Mouse (Mus musculus) liver, embryonic 14.5 days (tissue): ENCODE results near the gene Aplp2. TPM values are rescaled to one million over a fixed set of nuclear protein-coding genes. Genes with fewer than 3 reads are reported as not detected.
A peak's percentile ranks its signal among the peaks of the same experiment; 100 is the strongest.

Experiments used
- ATAC-seq: fragments of 200-750 bp; cut with Nextera tagmentation; 2 replicates; pipeline ENCODE4 v1.8.0; 2017; ENCODE audit warnings: moderate number of reproducible peaks, mild to moderate bottlenecking, moderate library complexity; ENCODE audit not compliant: insufficient read depth
- DNase-seq, 3 experiments: peaks; one replicate each; pipeline ENCODE4 v3.0.0-alpha.2; 2012 to 2013; ENCODE audit warnings: low read depth in 3 of 3, low spot score in 3 of 3
- H3K27ac ChIP-seq: fragments of 300-500 bp; sonication (generic); 2 replicates; pipeline ENCODE4 v1.5.1; 2014; ENCODE audit warnings: moderate library complexity, mild to moderate bottlenecking, control low read depth, inconsistent platforms
- H3K27me3 ChIP-seq: fragments of 300-500 bp; sonication (generic); 2 replicates; pipeline ENCODE4 v1.6.1; 2014; ENCODE audit warnings: mild to moderate bottlenecking, low read length, moderate library complexity; ENCODE audit not compliant: control insufficient read depth, insufficient read depth
- H3K36me3 ChIP-seq: fragments of 300-500 bp; sonication (generic); replicated peaks from 2 replicates; pipeline ENCODE4 v1.6.1; 2014; ENCODE audit warnings: low read depth; ENCODE audit not compliant: control insufficient read depth, insufficient read depth
- H3K4me1 ChIP-seq, 2 experiments: fragments of 200-500 bp in 1 of 2; fragments of 300-500 bp in 1 of 2; sonication (generic) in 1 of 2; replicated peaks; 2 replicates each; pipeline ENCODE4 v1.6.1; 2012 to 2014; ENCODE audit warnings: antibody characterized with exemption in 1 of 2, inconsistent platforms in 1 of 2, low read length in 1 of 2; ENCODE audit not compliant: control insufficient read depth in 2 of 2, insufficient read depth in 2 of 2
- H3K4me2 ChIP-seq: fragments of 300-500 bp; sonication (generic); 2 replicates; pipeline ENCODE4 v1.6.1; 2014; ENCODE audit warnings: low read depth, mild to moderate bottlenecking, control low read depth, moderate library complexity
- H3K4me3 ChIP-seq, 2 experiments: fragments of 200-500 bp in 1 of 2; fragments of 300-500 bp in 1 of 2; sonication (generic) in 1 of 2; 2 replicates each; pipeline ENCODE4 v1.5.1; 2012 to 2014; ENCODE audit warnings: low read depth in 2 of 2, low read length in 2 of 2, mild to moderate bottlenecking in 2 of 2, control low read depth in 1 of 2, inconsistent platforms in 1 of 2, moderate library complexity in 1 of 2; ENCODE audit not compliant: insufficient read depth in 1 of 2
- H3K9ac ChIP-seq: fragments of 300-500 bp; sonication (generic); replicated peaks from 2 replicates; pipeline ENCODE4 v1.6.1; 2014; ENCODE audit warnings: mild to moderate bottlenecking, control low read depth, moderate library complexity
- H3K9me3 ChIP-seq: fragments of 300-500 bp; sonication (generic); 2 replicates; pipeline ENCODE4 v1.6.1; 2016; ENCODE audit warnings: low read length, mixed read lengths; ENCODE audit not compliant: control insufficient read depth
- CTCF ChIP-seq: IDR thresholded peaks from 2 replicates; pipeline ENCODE4 v1.5.1; 2016; ENCODE audit warnings: antibody characterized with exemption, low read depth, control low read depth
- EP300 ChIP-seq: IDR thresholded peaks from 2 replicates; pipeline ENCODE4 v1.6.1; 2016; ENCODE audit warnings: antibody characterized with exemption, low read depth
- WGBS: fragments of 180-500 bp; shearing (Covaris S2); extraction: QIAGEN DNeasy Blood & Tissue Kit; methylation state at CpG from one replicate; pipeline ENCODE4 v1.1.7; 2014; ENCODE audit not compliant: insufficient replicate concordance; 5-methylcytosine and 5-hydroxymethylcytosine counted together
- polyA plus RNA-seq, 2 experiments: library from polyadenylated mRNA; depleted of rRNA in 1 of 2; stranded (reverse) in 1 of 2; unstranded in 1 of 2; fragments of >200 nt; fragmentation: Nextera tagmentation in 1 of 2; extraction: Ambion mirVana in 1 of 2; gene quantifications; 2 replicates each; pipeline versions ENCODE4 v1.2.1 to v1.2.3; 2012 to 2014

The Aplp2 gene
- polyA plus RNA-seq (2012; rRNA removed) (111 and 120 TPM in 2 replicates), polyA plus RNA-seq (2014; fragmentation: Nextera tagmentation; extraction: Ambion mirVana) (163 and 182 TPM in 2 replicates)

DNA sequence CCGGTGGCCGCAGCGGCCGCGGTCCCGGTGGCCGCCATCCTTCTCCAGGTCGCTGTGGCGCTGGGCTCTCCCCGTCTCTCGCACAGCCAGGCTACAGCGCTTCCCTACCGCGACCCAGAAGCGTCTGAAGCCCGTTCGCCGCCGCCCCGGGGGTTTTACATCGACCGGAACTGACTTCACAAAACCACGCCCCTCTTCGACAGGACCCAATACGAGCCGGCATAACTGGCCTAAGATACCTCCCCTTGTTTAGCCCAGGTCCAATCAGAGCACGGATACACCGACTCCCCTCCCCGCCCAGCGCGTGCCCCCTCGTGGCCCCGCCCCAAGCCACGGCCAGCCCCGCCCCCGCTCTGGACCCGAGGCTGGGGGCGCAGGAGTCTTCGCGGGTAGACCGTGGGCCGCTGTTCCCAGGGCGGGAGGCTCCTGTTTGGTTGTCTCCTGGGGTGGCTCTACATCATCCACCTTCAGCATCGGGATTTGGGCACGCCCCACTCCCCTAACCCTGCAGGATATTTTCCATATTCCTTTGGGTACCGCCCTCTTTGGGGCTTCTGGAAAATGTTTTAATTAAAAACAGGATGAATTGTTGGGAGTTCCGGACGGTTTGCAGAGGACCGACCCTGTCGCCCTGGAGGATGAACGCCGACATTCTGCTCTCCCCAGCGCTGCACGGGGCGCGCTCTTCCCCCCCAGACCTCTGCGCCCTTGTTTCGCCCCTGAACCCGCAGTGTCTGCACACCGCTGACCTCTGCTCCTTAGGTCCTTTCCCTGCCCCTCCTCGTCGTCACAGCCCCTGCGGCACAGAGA, at the start of gene Aplp2:
Gene Aplp2, minus strand, starts transcription at position 126 of the 810 bp plus-strand sequence.
- Histone ChIP-seq H3K9me3 (no peaks in the 10 kb centered on the region), H3K4me3 (peak within 1 kb of the TSS; percentile 80 to 88), H3K4me1 (peaks cover 17 to 20% of the 10 kb centered on the region in 2 experiments), H3K4me2 (peak within 1 kb of the TSS; percentile 90), H3K27me3 (no peaks in the 10 kb centered on the region), H3K27ac (peak within 1 kb of the TSS; percentile 70), H3K36me3 (no peaks in the 10 kb centered on the region), H3K9ac (peak within 1 kb of the TSS; percentile 82)
- 1% methylated on average over 58 of the region's 63 CpGs for WGBS
- TF ChIP-seq EP300, result 0 out of 2 replicates have a peak, but pooled peaks have one; percentile 21
- no peak; the same call in 1 of the 2 replicates for TF ChIP-seq CTCF
- peak; percentile 98 for ATAC-seq
- DNase-seq, result peak; percentile 97 to 98 (median 97)

GRCm38 (mm10) chr9:31260219-31260618, 48.6 kb upstream of the Aplp2 start:
- no peak for TF ChIP-seq CTCF
- TF ChIP-seq EP300, result no peak
- Histone ChIP-seq H3K4me2 (no peak overlapping the region), H3K4me1 (peaks cover 42 to 47% of the 10 kb centered on the region in 2 experiments), H3K4me3 (no peak overlapping the region), H3K27ac (peak overlapping the region; percentile 37), H3K9me3 (no peaks in the 10 kb centered on the region), H3K36me3 (no peaks in the 10 kb centered on the region), H3K9ac (peak overlapping the region; percentile 39), H3K27me3 (no peaks in the 10 kb centered on the region)
- peak; percentile 34; the same call in 1 of the 2 replicates for ATAC-seq
- DNase-seq, result no peak
- 25% methylated on average over 4 of the region's 4 CpGs for WGBS

DNA sequence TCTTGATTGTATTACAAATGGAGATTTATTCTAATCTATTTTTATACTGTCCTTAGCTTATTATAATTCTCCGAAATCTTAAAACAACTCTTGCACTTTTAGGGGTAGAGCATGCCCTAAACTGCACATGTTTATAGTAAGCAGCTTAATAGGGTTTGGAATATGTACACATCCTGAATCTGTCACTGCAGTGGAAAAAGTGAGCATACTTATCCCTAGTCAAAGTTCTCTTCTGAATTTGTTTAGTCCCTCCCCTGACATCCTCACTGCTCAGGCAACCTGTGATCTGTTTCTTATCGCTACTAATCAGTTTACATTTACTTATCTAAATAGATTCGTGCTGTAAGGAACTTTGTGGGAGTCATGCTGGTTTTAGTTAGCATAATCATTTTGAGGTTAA, 46.6 kb upstream of the Aplp2 start:
- no peak for TF ChIP-seq EP300
- no peak for TF ChIP-seq CTCF

DNA sequence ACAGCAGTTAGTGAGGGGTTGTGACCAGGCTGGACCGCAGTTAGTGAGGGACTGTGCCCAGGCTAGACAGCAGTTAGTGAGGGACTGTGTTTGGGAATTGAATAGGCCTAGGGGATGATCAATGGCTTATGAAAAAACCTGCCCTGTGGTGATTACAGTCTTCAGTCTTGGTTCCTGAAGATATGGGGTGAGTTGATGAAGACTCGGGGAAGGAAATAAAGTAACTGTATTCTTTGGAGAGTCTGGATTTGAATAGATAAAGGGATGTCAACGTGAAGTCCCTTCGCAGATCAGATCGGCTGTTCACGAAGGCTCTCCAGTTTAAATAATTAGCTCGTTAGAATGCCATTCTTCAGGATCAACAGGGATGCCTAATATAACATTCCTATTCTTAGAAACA, 44.3 kb upstream of the Aplp2 start:
- TF ChIP-seq EP300 (peak; percentile 87), CTCF (no peak)
- H3K4me3 ChIP-seq, result peak overlapping the region in 1 of 2 experiments; percentile 8; a peak in 2 of 4 replicates
- H3K4me2 ChIP-seq, result peak overlapping the region; percentile 84
- peak; percentile 53 to 60 (median 56) for DNase-seq
- ATAC-seq, result peak; percentile 22; the same call in 1 of the 2 replicates
- H3K9ac ChIP-seq, result peak overlapping the region; percentile 28
- peak overlapping the region; percentile 96 for H3K27ac ChIP-seq
- peaks cover 66 to 73% of the 10 kb centered on the region in 2 experiments for H3K4me1 ChIP-seq
- no peaks in the 10 kb centered on the region for H3K9me3 ChIP-seq
- H3K36me3 ChIP-seq, result no peaks in the 10 kb centered on the region
- 26% methylated on average over 7 of the region's 7 CpGs for WGBS
- H3K27me3 ChIP-seq, result no peaks in the 10 kb centered on the region

More for the DNA sequence above, 46.6 kb upstream of the Aplp2 start:
- Histone ChIP-seq H3K9ac (no peak overlapping the region), H3K27ac (no peak overlapping the region), H3K9me3 (no peaks in the 10 kb centered on the region), H3K36me3 (no peaks in the 10 kb centered on the region), H3K4me1 (peaks cover 60 to 65% of the 10 kb centered on the region in 2 experiments), H3K27me3 (no peaks in the 10 kb centered on the region), H3K4me2 (no peak overlapping the region), H3K4me3 (no peak overlapping the region)
- WGBS, result 37% methylated on average over 3 of the region's 3 CpGs
- DNase-seq (no peak), ATAC-seq (no peak)

DNA sequence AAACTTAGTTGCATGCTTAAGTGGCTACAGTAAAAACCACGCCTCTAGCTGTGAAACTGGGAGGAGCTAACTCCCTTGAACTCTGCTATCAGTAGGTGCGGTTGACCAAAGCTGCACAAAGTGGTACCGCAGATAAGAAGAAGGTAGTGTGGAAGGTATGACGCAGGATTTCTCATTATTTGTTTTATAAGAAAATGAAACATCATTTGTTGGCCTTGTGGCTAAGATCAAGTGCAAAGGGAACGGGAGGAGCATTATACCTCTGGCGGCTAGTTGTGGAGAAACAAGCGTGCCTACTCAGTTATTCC, 43.0 kb upstream of the Aplp2 start:
- Histone ChIP-seq H3K4me1 (peaks cover 58 to 62% of the 10 kb centered on the region in 2 experiments), H3K4me3 (peak overlapping the region; percentile 50 to 56), H3K9me3 (no peaks in the 10 kb centered on the region), H3K27me3 (no peaks in the 10 kb centered on the region), H3K27ac (peak overlapping the region; percentile 96), H3K36me3 (no peaks in the 10 kb centered on the region), H3K9ac (peak overlapping the region; percentile 70), H3K4me2 (peak overlapping the region; percentile 84)
- ATAC-seq, result peak; percentile 86
- 12% methylated on average over 7 of the region's 7 CpGs for WGBS
- 0 out of 2 replicates have a peak, but pooled peaks have one; percentile 4 for TF ChIP-seq CTCF
- TF ChIP-seq EP300, result peak; percentile 96
- peak; percentile 95 to 97 (median 96) for DNase-seq
